In genomic region chr8:64806558-64806957, GRCm38 (mm10) we compare ENCODE assay signal across 23 mouse cellular contexts. TPM values are rescaled to one million over a fixed set of nuclear protein-coding genes. Genes with fewer than 3 reads are reported as not detected.
DNase-seq lines count a peak whose midpoint lies in the region; ATAC-seq and TF ChIP-seq lines count a peak whose summit lies in the region.
"Had no signal": no experiment of that assay in that cellular context is flagged by ENCODE, and none has a peak within 500 bp of the region (broad histone marks: within the 10 kb centered on the region; RNA-seq: fewer than 3 reads in every experiment).

No protein-coding gene starts in this region.

- no peak overlapping the region for H3K4me3 ChIP-seq in layer of hippocampus, adult 2 months
- H3K4me3 ChIP-seq in embryonic fibroblast, embryonic 13.5 days (ENCODE audit: insufficient read depth, low read length): no peak overlapping the region
- H3K4me3 ChIP-seq in forebrain, embryonic 15.5 days: no peak overlapping the region
- H3K4me3 ChIP-seq: embryonic facial prominence, embryonic 15.5 days; forebrain, embryonic 12.5 days; heart, embryonic 12.5 days; hindbrain, embryonic 10.5 days had no signal

- no peaks in the 10 kb centered on the region for H3K9me3 ChIP-seq in forebrain, embryonic 15.5 days
- H3K9me3 ChIP-seq: embryonic facial prominence, embryonic 15.5 days; forebrain, embryonic 12.5 days; G1E; heart, embryonic 12.5 days; hindbrain, embryonic 10.5 days had no signal

- peaks cover 9% of the 10 kb centered on the region; the same call in 1 of the 2 replicates for H3K36me3 ChIP-seq in forebrain, embryonic 15.5 days

- TF ChIP-seq POLR2A in embryonic fibroblast, embryonic 13.5 days (IDR thresholded peaks at IDR 0.05; ENCODE audit: low read depth, low read length): no peak

- no peak for DNase-seq in layer of hippocampus, adult 2 months (ENCODE audit: low spot score in 2 of 2)
- DNase-seq in layer of hippocampus, adult 8-10 months (ENCODE audit: low spot score in 2 of 2): no peak
- peak; percentile 12 for DNase-seq in 3T3-L1 (ENCODE audit: low read depth, low spot score)
- DNase-seq in NIH3T3 (ENCODE audit: low read depth): peak; percentile 48
- no peak for DNase-seq in ovary, postnatal 36 days (ENCODE audit: low spot score)
- DNase-seq: adrenal gland, adult 2 months; adrenal gland, postnatal 25 days; B cell, adult 2 months; cerebellum, adult 2 months; cerebellum, postnatal 10 days; embryo, embryonic 11 days; forebrain, postnatal 0 days; heart, adult 18-20 months had no signal

- peaks cover 12% of the 10 kb centered on the region for H3K4me1 ChIP-seq in embryonic fibroblast, embryonic 13.5 days (ENCODE audit: control insufficient read depth, insufficient read depth, low read length)
- no peaks in the 10 kb centered on the region for H3K4me1 ChIP-seq in forebrain, embryonic 15.5 days
- H3K4me1 ChIP-seq: embryonic facial prominence, embryonic 15.5 days; forebrain, embryonic 12.5 days; heart, embryonic 12.5 days; hindbrain, embryonic 10.5 days had no signal

- H3K4me2 ChIP-seq in forebrain, embryonic 15.5 days (replicated peaks): no peak overlapping the region
- H3K4me2 ChIP-seq: embryonic facial prominence, embryonic 15.5 days; forebrain, embryonic 12.5 days; heart, embryonic 12.5 days; hindbrain, embryonic 14.5 days had no signal

- no peak for ATAC-seq in forebrain, embryonic 15.5 days (replicated peaks)
- ATAC-seq: CD4-positive, CD25-positive, alpha-beta regulatory T cell, adult 4 months; forebrain, postnatal 0 days; intestine, embryonic 16.5 days had no signal

- no peak overlapping the region for H3K9ac ChIP-seq in forebrain, embryonic 15.5 days (replicated peaks)
- H3K9ac ChIP-seq: embryonic facial prominence, embryonic 15.5 days; forebrain, embryonic 12.5 days; forebrain, postnatal 0 days; heart, embryonic 12.5 days; hindbrain, embryonic 14.5 days had no signal

- no peaks in the 10 kb centered on the region for H3K27me3 ChIP-seq in forebrain, embryonic 15.5 days
- H3K27me3 ChIP-seq: embryonic facial prominence, embryonic 15.5 days; forebrain, embryonic 12.5 days; heart, embryonic 12.5 days had no signal

- 94% methylated on average over 3 of the region's 3 CpGs for WGBS in forebrain, embryonic 15.5 days

- peak overlapping the region; percentile 61; the same call in 1 of the 2 replicates for H3K27ac ChIP-seq in layer of hippocampus, adult 2 months
- H3K27ac ChIP-seq in embryonic fibroblast, embryonic 13.5 days (ENCODE audit: insufficient read depth, low read length): peak overlapping the region; percentile 79
- no peak overlapping the region for H3K27ac ChIP-seq in forebrain, embryonic 15.5 days (replicated peaks)
- H3K27ac ChIP-seq: embryonic facial prominence, embryonic 15.5 days; forebrain, embryonic 12.5 days; hindbrain, embryonic 10.5 days; hindbrain, embryonic 14.5 days had no signal

- no peak for TF ChIP-seq CTCF in layer of hippocampus, adult 2 months (conservative IDR thresholded peaks at IDR 0.05)
- no peak for TF ChIP-seq CTCF in embryonic fibroblast, embryonic 13.5 days (IDR thresholded peaks at IDR 0.05; ENCODE audit: borderline replicate concordance, insufficient read depth, low read length)

RNA-seq across cellular contexts. Expression of gene Klhl2, which starts 43.3 kb away (rescaled TPM):
- total RNA-seq in layer of hippocampus, adult 2 months (2021): 100 to 1,000 TPM; 303 to 323 TPM
- 100 to 1,000 TPM; 235 to 318 (median 267) TPM for total RNA-seq in layer of hippocampus, adult 8-10 months (2022)
- 13.1 and 16.6 TPM in 2 replicates for polyA plus RNA-seq in embryonic fibroblast, embryonic 13.5 days (2011; ENCODE audit: insufficient read length, low read depth, missing spikeins)
- 41.7 and 42.3 TPM in 2 replicates for polyA plus RNA-seq in forebrain, embryonic 15.5 days (2015; fragmentation: Nextera tagmentation; extraction: Ambion mirVana)

Comparison
In these comparisons a context has a peak if more than half of its experiments do, and no peak if none do; other contexts are left out.
1. DNase-seq: peak in 3T3-L1 (single experiment) and NIH3T3 (single experiment); none in layer of hippocampus, adult 2 months (0 of 2), layer of hippocampus, adult 8-10 months (0 of 2) and ovary, postnatal 36 days (single experiment).